ENCODE assay signal across 7 mouse cellular contexts in genomic region chr9:21901223-21901820, GRCm38 (mm10). TPM values are rescaled to one million over a fixed set of nuclear protein-coding genes. Genes with fewer than 3 reads are reported as not detected.
DNase-seq lines count a peak whose midpoint lies in the region; ATAC-seq and TF ChIP-seq lines count a peak whose summit lies in the region.

No protein-coding gene starts in this region.

- 12% methylated on average over 10 of the region's 10 CpGs for WGBS in forebrain, embryonic 14.5 days
- 13% methylated on average over 10 of the region's 10 CpGs for WGBS in neural tube, embryonic 14.5 days

- peak overlapping the region; percentile 47 for H3K4me2 ChIP-seq in forebrain, embryonic 14.5 days (ENCODE audit: low read length)
- peak overlapping the region; percentile 55 for H3K4me2 ChIP-seq in neural tube, embryonic 14.5 days (ENCODE audit: low read depth, low read length)

- peak; percentile 94 for ATAC-seq in forebrain, embryonic 14.5 days
- ATAC-seq in hematopoietic stem cell, adult 5-6 weeks (replicated peaks in 1 of 2; ENCODE audit: insufficient read depth in 1 of 2, low FRiP score in 2 of 2, low TSS enrichment in 1 of 2, low read depth in 1 of 2, poor library complexity in 2 of 2, severe bottlenecking in 2 of 2) = peak; percentile 82 to 89
- ATAC-seq in neural tube, embryonic 14.5 days (ENCODE audit: low read depth) = peak; percentile 91

- no peaks in the 10 kb centered on the region for H3K9me3 ChIP-seq in forebrain, embryonic 14.5 days (replicated peaks; ENCODE audit: control insufficient read depth, low read length)
- no peaks in the 10 kb centered on the region for H3K9me3 ChIP-seq in neural tube, embryonic 14.5 days (ENCODE audit: control insufficient read depth, low read length)

- H3K36me3 ChIP-seq in forebrain, embryonic 14.5 days (ENCODE audit: control insufficient read depth, insufficient read depth, low read length) = no peaks in the 10 kb centered on the region
- no peaks in the 10 kb centered on the region for H3K36me3 ChIP-seq in neural tube, embryonic 14.5 days (ENCODE audit: control insufficient read depth, insufficient read depth, low read length)

- DNase-seq in NIH3T3 (ENCODE audit: low read depth) = peak; percentile 66
- peak; percentile 63 for DNase-seq in c-Kit-positive CD71-positive TER-119-negative erythroid progenitor cells, embryonic 14.5 days (ENCODE audit: low read depth)
- peak; percentile 97 for DNase-seq in forebrain, embryonic 14.5 days (ENCODE audit: low spot score)
- DNase-seq in layer of hippocampus, adult 2 months (ENCODE audit: low spot score in 2 of 2) = peak; percentile 74 to 84
- DNase-seq in lung, adult 18-20 months = peak; percentile 68 to 75

- peak overlapping the region; percentile 27 for H3K4me3 ChIP-seq in forebrain, embryonic 14.5 days (ENCODE audit: low read depth, low read length)
- H3K4me3 ChIP-seq in layer of hippocampus, adult 2 months = peak overlapping the region; percentile 51
- H3K4me3 ChIP-seq in neural tube, embryonic 14.5 days (ENCODE audit: low read depth, low read length) = peak overlapping the region; percentile 37

- H3K27ac ChIP-seq in forebrain, embryonic 14.5 days (ENCODE audit: low read depth, low read length) = no peak overlapping the region
- H3K27ac ChIP-seq in layer of hippocampus, adult 2 months = peak overlapping the region; percentile 83
- no peak overlapping the region for H3K27ac ChIP-seq in neural tube, embryonic 14.5 days (ENCODE audit: low read depth, low read length)

- no peaks in the 10 kb centered on the region for H3K4me1 ChIP-seq in forebrain, embryonic 14.5 days (ENCODE audit: control insufficient read depth, insufficient read depth, low read length)
- H3K4me1 ChIP-seq in neural tube, embryonic 14.5 days (ENCODE audit: control insufficient read depth, insufficient read depth, low read length) = no peaks in the 10 kb centered on the region

- TF ChIP-seq CTCF in layer of hippocampus, adult 2 months (conservative IDR thresholded peaks at IDR 0.05) = peak; percentile 75

- no peak overlapping the region for H3K9ac ChIP-seq in forebrain, embryonic 14.5 days (ENCODE audit: low read length)
- peak overlapping the region; percentile 29; the same call in 1 of the 2 replicates for H3K9ac ChIP-seq in neural tube, embryonic 14.5 days (replicated peaks; ENCODE audit: low read depth, low read length)

- H3K27me3 ChIP-seq in forebrain, embryonic 14.5 days (replicated peaks; ENCODE audit: control insufficient read depth, insufficient read depth, low read length) = no peaks in the 10 kb centered on the region
- H3K27me3 ChIP-seq in neural tube, embryonic 14.5 days (ENCODE audit: control insufficient read depth, insufficient read depth, low read length) = no peaks in the 10 kb centered on the region

RNA-seq across cellular contexts. Expression of gene Rab3d, which starts 16.7 kb away (rescaled TPM):
- polyA plus RNA-seq in forebrain, embryonic 14.5 days (2014; fragmentation: Nextera tagmentation; extraction: Ambion mirVana) = 23.0 and 24.6 TPM in 2 replicates
- total RNA-seq in hematopoietic stem cell, adult 5-6 weeks (2017) = 13.5 and 14.6 TPM in 2 replicates
- 10 to 100 TPM; 16.7 to 18.8 TPM for total RNA-seq in layer of hippocampus, adult 2 months (2021)
- 12.0 and 21.4 TPM in 2 replicates for polyA plus RNA-seq in neural tube, embryonic 14.5 days (2014; fragmentation: Nextera tagmentation; extraction: Ambion mirVana)

RNA-seq across cellular contexts. Expression of gene Ccdc159, which starts 25.9 kb away (rescaled TPM):
- 3.5 and 5.3 TPM in 2 replicates for polyA plus RNA-seq in forebrain, embryonic 14.5 days (2014; fragmentation: Nextera tagmentation; extraction: Ambion mirVana)
- 0.25 and 0.50 TPM in 2 replicates for total RNA-seq in hematopoietic stem cell, adult 5-6 weeks (2017)
- total RNA-seq in layer of hippocampus, adult 2 months (2021) = 10 to 100 TPM; 18.9 to 21.4 TPM
- polyA plus RNA-seq in neural tube, embryonic 14.5 days (2014; fragmentation: Nextera tagmentation; extraction: Ambion mirVana) = 7.0 and 8.1 TPM in 2 replicates

RNA-seq across cellular contexts. Expression of gene Tmem205, which starts 26.0 kb away (rescaled TPM):
- polyA plus RNA-seq in forebrain, embryonic 14.5 days (2014; fragmentation: Nextera tagmentation; extraction: Ambion mirVana) = 49.3 and 66.0 TPM in 2 replicates
- total RNA-seq in hematopoietic stem cell, adult 5-6 weeks (2017) = 12.7 and 18.1 TPM in 2 replicates
- 10 to 100 TPM; 44.4 to 45.9 TPM for total RNA-seq in layer of hippocampus, adult 2 months (2021)
- 48.6 and 49.6 TPM in 2 replicates for polyA plus RNA-seq in neural tube, embryonic 14.5 days (2014; fragmentation: Nextera tagmentation; extraction: Ambion mirVana)

RNA-seq across cellular contexts. Expression of gene Plppr2, which starts 35.5 kb away (rescaled TPM):
- 47.3 and 66.7 TPM in 2 replicates for polyA plus RNA-seq in forebrain, embryonic 14.5 days (2014; fragmentation: Nextera tagmentation; extraction: Ambion mirVana)
- total RNA-seq in hematopoietic stem cell, adult 5-6 weeks (2017) = 0.15 and 0.25 TPM in 2 replicates
- total RNA-seq in layer of hippocampus, adult 2 months (2021) = 100 to 1,000 TPM; 297 to 300 TPM
- polyA plus RNA-seq in neural tube, embryonic 14.5 days (2014; fragmentation: Nextera tagmentation; extraction: Ambion mirVana) = 83.5 and 89.6 TPM in 2 replicates

RNA-seq across cellular contexts. Expression of gene Dock6, which starts 48.9 kb away (rescaled TPM):
- 6.7 and 10.3 TPM in 2 replicates for polyA plus RNA-seq in forebrain, embryonic 14.5 days (2014; fragmentation: Nextera tagmentation; extraction: Ambion mirVana)
- total RNA-seq in hematopoietic stem cell, adult 5-6 weeks (2017) = 4.3 and 6.1 TPM in 2 replicates
- total RNA-seq in layer of hippocampus, adult 2 months (2021) = 10 to 100 TPM; 12.2 to 13.6 TPM
- 8.2 and 13.8 TPM in 2 replicates for polyA plus RNA-seq in neural tube, embryonic 14.5 days (2014; fragmentation: Nextera tagmentation; extraction: Ambion mirVana)

Comparison
In these comparisons a context has a peak if more than half of its experiments do, and no peak if none do; other contexts are left out.
1. RNA of gene Ccdc159, which starts 25.9 kb away (total RNA-seq): 18.9 to 21.4 TPM in layer of hippocampus, adult 2 months; 0.25 to 0.50 TPM in hematopoietic stem cell, adult 5-6 weeks; every median in the first group is over 10 times any median in the second.
2. Peak in every context shown above with its lines, with median percentiles within 50 percentile points of each other: DNase-seq, ATAC-seq and H3K4me3 ChIP-seq.